Mouse (Mus musculus) ES-Bruce4 (cell line): ENCODE measurements at regions not wholly inside any gene's neighbourhood (a gene's known extent, or its start where the extent isn't known, plus 50 kb on each side); places are given as distances from the start of the nearest gene placed in this dataset.

Source experiments
- CTCF ChIP-seq: IDR thresholded peaks from one replicate; pipeline ENCODE4 v1.8.1; 2011; ENCODE audit warnings: low read depth, low read length
- EP300 ChIP-seq: IDR thresholded peaks from 2 replicates; pipeline ENCODE4 v1.6.1; 2011; ENCODE audit warnings: low read depth, low read length; ENCODE audit not compliant: insufficient read depth
- POLR2A ChIP-seq: IDR thresholded peaks from one replicate; pipeline ENCODE4 v1.8.1; 2011; ENCODE audit warnings: low read length; ENCODE audit not compliant: insufficient read depth

DNA sequence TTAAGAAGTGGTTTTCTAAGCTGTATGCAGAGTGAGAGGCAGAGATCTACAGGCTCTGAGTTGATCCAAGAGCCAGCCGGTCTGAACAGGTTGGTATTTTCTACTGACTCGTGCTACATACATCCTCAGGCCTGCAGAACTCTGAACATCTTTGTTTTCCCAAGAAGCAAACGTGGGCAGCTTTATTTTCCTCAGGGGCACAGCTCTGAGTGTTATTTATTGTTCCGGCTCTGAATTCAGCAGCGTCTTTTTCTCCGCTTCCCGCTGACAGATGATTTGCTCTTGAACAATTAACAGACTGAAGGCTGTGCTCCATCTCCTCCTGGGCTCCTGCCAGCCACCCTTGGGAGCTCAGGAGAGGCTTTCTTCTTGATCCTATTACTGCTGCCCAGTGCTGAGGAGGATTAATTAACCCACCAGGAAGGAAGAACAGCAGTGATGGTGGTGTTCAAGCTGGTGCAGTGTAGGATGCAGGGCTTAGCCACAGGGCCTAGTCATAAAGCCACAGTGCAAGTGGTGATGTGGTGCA, 63.5 kb upstream of the Camk1g start:
- TF ChIP-seq CTCF (no peak), POLR2A (no peak), EP300 (no peak)
